Mouse (Mus musculus): Measurements from ENCODE around the gene Rabl3.

DNA sequence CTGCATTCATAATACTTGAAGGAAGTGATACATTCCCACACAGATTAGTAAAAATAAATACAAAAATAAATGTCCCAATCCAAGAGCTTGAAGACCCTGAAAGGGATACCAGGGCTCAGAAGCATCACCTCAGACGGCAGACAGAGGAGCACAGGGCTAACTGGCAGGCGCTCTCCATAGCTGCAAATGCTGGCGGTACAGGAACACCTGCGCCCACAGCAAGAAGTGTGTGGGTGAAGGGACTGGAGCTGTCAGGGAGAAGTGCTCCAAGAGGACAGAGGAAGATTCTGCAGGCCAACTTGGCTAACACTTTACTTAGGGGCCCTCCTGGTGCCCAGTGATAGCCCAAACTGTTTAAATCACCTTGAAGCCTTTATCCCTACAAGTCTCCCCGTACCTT is 72.3 kb downstream of the Rabl3 start:
- TF ChIP-seq POLR2A (IDR thresholded peaks at IDR 0.05; ENCODE audit: low read depth, low read length): no peak
- no peak for TF ChIP-seq CTCF (IDR thresholded peaks at IDR 0.05; ENCODE audit: extremely low read depth, insufficient read depth, insufficient read length, insufficient replicate concordance)
